Mouse (Mus musculus) thymus, adult 2 months (tissue): Measurements from ENCODE around the gene Upp2.

ENCODE experiments used
- CTCF ChIP-seq: fragments of 200-500 bp; IDR thresholded peaks from 2 replicates; pipeline ENCODE4 v1.5.1; 2012; ENCODE audit warnings: mild to moderate bottlenecking, control low read depth, low read length, moderate library complexity, borderline replicate concordance; ENCODE audit not compliant: control insufficient read depth, poor library complexity, insufficient read depth; ENCODE audit errors: extremely low read depth
- POLR2A ChIP-seq: fragments of 200-500 bp; IDR thresholded peaks from 2 replicates; pipeline ENCODE4 v1.6.1; 2012; ENCODE audit warnings: mild to moderate bottlenecking, low read length, control low read depth, moderate library complexity; ENCODE audit not compliant: control insufficient read depth, poor library complexity, insufficient read depth; ENCODE audit errors: extremely low read depth

GRCm38 (mm10) chr2:58786681-58787080, 219.6 kb downstream of the Upp2 start:
- TF ChIP-seq CTCF: no peak
- TF ChIP-seq POLR2A: no peak
